Mouse (Mus musculus): ENCODE measurements around the gene Faf1.

Gene Faf1

DNA sequence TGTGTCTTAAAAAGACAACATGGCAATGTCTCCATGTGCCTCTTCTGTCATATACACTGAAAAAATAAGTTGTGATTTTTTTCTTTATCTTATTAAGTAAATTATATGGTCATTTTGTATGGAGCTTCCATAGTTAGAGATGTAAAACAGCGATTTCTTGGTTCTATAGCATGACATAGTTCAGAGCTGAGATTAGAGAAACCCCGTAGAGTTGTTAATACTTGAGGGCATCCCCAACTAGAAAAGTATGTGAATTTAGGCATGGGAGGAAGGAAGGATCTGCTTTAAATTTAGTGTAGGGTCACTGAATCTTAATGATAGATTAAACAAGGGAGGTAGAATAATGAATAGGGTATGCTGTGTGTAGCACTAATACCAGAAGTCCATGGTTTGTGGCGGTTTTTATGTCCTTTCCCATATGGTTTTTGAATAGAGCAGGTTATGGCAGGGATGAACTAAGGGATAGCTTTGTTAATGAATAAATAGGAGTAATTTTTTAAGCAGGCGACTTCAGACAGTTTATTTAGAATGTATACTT is 106.3 kb downstream of the Faf1 start:
- no peak for DNase-seq (ENCODE audit: low spot score in 2 of 2)

DNA sequence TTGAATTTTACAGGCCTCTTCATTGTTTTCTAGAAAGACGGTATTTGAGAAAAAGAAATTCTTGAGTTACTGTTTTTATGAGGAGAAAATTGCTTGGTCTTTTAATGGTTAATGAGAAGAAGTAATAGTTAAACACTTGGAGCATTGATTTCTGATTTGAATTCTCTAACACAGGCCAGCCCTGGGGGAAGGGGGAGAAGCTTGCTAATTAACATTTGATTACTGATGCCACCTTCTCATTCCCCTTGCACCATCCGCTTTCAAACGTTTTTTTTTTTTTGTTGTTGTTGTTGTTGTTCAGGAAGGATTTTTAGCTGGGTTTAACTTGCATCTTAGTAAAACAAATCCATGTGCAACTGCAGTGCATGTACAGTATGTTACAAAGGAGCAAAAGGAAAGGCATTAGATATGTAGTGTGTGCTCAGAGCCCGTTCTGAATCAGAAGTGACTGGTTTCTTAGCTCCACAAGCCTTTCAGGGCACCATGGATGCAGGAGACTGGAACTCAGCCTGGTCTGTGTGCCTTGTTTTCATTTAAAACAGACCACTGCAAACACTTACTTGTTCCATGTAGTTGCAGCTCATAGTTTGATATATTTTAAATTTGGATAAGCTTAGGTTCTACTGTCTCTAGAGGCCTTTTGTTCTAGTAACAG is 113.1 kb downstream of the Faf1 start:
- no peak for DNase-seq (ENCODE audit: low spot score in 2 of 2)

DNA sequence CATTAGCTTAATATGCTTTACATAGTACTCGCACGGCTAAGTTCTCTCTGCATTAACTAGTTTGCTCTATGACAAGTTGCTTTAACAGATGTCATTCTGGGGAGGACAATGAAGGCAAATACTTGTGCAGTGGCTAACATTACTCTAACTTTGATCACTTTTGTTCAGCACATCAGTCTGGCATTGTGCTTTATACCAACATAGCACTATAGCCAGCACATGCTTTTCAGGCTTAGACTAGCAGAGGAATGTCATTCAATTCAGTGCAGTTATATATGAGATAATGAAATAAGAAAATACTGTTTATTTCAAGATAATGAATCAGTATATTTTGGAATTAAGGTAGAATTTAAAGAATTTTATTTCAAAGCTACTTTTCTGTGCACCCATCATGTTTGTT is 115.9 kb downstream of the Faf1 start:
- no peak for DNase-seq (ENCODE audit: low spot score in 2 of 2)

DNA sequence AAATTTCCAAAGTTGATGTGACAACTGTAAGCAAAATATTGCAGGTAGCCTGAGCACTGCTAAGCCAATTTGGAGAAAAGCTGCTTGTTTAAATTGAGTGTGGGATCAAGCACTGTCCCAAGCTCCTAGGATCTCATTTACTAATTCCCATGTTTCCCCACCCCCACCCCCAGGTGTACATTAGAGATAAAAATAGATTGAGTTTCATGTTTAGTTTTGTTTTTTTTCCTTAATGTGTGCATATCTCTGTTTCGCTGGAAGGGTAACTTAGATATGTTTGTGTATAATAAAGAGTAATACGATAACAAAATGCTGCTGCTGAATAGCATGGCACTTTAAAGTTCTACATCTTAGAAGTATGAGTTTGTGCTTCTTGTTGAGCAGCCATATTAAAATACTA is 116.7 kb downstream of the Faf1 start:
- DNase-seq (ENCODE audit: low spot score in 2 of 2) = no peak

DNA sequence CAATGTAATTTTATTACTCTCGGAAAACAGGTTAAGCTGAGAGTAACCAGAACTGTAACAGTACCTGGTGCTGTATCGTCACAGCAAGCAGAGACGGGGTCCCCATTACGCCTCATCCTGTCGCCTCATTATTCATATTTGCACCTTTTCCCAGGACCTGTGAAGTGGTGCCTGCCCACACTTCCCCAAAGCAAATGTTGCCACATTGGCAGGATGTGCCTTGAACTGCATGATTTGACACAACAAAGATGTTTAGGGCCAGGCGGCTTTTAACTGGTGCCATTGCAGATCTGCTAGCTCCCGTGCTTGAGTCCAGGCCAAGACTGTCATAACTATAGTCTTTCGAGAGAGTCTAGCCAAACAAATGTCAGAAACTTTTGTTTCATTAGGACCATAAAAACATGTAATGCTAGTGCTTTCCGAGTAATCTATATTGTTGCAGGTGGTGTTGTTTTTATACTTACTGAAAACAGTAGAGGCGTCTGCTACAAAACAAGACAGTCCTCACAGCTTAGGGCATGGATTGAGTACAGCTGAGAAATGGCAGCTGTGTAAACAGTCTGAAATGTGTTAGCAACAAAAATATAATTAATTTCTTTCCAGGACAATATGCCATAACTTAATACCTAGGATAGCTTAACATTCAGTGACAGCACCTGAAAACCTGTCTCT is 121.3 kb downstream of the Faf1 start:
- DNase-seq (ENCODE audit: low spot score in 2 of 2) = no peak

DNA sequence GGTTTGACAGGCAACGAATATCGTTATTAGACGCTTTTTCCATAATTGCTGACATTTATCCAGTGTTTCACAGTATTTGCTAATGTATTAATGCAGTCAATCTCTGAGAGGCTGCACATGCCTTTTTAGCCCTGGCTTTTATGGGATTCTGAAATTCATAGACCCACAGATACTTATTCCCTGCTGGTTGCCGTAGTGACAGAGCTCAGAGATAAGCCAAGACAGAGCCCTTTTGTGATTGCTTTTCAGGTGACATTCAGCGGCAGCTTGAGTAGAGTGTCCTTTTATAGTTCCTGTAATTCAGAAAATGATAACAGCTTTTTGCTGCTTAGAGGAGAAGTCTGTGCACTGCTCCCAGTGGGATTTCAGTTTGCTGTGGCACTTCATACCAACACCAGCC is 130.0 kb downstream of the Faf1 start:
- no peak for DNase-seq (ENCODE audit: low spot score in 2 of 2)

DNA sequence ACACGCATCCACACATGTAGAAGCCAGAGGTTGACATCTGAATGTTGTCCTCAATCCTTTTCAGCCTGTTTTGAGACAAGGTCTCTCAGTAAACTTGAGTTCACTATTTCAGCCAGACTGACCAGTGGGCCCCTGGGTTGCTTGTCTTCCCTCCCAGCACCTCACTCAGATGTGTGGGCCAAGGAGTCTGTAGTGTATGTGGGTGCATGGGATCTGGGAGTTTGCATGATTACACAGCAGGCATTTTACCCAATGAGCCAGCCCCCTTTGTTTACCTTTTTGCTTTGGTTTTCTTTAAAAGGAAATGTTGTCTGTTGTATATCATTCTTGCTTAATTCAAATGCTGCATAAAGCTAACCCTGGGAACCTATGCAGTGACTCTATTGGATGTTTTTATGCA is 138.8 kb downstream of the Faf1 start:
- DNase-seq (ENCODE audit: low spot score in 2 of 2) = no peak

DNA sequence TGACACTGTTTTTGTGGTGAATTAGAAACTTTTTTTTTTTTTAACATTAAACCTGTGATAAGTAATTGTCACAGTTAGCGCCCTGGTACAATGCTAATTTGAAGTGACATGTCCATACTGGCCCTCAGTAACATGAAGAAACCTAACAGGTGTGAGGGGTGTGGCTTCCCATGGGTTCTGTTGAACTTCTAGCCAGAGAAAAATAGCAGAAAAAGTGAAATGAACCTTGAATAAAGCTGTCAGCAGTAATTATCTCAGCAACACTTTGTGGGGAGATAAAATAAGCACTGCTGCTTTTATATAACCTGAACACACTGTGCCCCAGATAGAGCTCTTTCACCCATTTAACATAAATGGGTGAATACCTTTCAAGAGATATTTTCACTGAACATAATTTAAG is 139.2 kb downstream of the Faf1 start:
- no peak for DNase-seq (ENCODE audit: low spot score in 2 of 2)

DNA sequence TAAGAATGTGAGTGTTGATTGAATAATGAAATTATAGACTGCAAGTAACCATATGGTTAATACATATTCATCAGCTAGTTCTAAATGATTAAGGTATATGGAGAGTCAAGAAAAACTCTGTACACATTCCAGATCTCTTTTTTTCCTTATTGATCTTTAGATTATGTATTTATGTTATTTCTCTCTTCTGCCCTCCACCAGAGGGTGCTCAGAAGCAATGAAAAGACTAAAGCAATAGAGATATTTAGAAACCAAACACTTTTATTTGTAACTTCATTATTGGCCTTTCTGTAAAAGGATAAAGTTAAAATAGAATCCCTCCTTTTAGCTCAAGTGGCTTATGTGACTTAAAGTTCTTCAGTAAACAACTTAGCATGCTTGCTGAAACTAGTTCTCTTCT is 143.1 kb downstream of the Faf1 start:
- DNase-seq (ENCODE audit: low spot score in 2 of 2) = no peak

DNA sequence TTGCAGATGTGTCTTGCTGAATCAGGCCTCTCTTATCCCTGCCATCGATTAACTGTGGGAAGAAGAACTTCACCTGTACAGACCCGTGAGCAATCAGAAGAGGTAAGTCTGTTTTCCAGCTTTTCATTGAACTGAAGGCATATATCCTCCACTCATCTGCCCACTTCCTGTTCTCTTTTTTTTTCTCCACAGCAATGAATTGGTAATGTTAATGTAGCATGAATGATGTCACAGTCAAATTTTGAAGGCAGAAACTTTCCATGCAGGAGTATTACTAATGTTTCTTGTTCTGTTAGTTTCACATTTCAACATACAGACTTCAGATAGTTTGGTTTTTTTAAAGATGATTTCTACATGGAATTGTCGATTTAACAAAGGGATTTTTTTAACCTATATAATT is 153.4 kb downstream of the Faf1 start:
- no peak for DNase-seq (ENCODE audit: low spot score in 2 of 2)

DNA sequence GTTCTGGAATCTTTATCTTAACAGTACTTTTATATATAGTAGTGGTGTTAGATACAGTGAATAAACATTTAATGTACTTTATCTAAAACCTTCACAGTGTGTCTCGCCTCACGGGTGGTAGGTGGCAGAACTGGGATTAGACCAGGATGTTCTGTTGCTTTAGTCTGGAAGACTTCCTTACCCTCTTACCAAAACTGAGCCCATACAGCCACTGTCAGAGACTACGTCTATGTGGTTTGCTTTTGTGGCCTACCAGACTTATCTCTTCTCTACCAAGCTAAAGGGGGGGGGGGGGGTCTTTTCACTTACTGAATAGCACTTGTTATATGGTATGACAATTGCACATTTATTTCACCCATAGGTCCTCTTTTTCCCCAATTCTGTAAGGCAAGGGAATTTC is 181.5 kb downstream of the Faf1 start:
- DNase-seq (ENCODE audit: low spot score in 2 of 2) = no peak

DNA sequence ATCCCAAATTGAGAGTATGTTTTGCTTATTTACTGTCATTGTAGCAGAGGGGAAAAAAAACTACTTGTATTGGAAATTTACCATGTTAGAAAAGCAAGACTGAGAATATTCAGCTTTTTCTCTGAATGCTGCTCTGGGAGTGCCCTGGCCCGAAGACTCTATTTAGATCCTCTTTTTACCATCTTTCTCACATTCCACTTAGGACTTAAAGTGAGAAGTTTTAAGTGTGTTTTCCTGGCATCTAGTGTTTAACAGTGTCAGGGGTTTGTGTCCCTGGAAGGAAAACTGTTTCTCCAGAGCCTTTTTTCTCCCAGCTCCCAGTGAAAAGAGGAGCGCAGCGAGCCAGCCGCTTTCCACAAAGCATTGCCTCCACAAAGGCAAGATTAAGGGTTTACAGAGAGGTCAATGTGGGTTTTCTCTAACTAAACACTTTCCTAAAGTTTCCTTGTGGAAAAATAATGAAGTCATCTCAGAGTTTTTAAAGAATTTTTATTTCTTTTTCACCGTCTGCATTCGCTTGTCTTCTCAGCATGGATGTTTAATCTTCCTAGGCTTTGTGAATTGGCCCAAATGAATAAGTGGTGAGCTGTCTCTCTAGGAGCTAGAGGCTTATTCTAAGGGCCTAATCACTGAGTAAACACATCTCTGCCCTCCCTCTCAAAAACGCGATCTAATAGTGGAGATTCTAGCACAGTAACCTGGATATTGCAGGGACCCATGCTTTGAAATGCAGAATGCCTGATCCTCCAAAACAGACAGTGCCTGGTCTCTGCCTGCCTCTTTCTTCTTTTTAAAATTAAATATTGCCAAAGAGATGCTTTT is 182.4 kb downstream of the Faf1 start:
- DNase-seq (ENCODE audit: low spot score in 2 of 2) = no peak

DNA sequence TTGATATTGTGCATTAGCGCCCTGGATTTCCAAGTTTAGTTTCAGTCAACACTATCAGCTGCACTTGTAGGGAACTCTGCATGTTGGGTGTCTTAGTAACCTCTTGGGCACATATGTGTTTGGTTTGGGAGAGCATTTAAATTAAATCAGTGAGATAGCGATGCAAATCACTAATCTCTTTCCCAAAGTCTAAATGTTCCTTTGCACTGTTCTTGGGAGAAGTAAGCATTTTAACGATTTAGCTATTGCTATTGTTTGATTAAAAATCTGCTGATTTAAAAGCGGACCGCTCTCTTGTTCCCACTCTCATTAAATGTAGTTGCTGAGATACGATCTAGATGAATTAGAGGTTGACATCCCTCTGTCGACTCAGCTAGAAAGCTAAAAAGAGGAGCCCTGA is 183.0 kb downstream of the Faf1 start:
- no peak for DNase-seq (ENCODE audit: low spot score in 2 of 2)

DNA sequence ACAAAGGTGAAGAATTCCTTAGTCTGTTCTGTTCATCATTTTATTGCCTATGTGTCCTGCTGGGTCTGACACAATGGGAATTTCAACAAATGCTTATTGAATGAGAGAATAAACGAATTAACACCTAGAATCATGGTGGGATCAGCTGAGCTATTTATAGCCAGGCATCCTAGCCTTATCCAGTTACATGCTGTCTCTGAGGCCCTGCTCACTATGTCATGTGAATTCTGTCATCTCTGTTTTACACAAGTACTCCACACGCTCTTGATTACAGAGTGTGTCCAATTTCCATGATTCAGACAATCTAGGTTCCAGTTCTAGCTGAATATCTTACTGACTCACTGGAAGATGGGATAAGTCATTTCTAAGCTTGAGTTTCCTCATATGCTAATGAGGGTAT is 183.9 kb downstream of the Faf1 start:
- DNase-seq (ENCODE audit: low spot score in 2 of 2) = no peak

DNA sequence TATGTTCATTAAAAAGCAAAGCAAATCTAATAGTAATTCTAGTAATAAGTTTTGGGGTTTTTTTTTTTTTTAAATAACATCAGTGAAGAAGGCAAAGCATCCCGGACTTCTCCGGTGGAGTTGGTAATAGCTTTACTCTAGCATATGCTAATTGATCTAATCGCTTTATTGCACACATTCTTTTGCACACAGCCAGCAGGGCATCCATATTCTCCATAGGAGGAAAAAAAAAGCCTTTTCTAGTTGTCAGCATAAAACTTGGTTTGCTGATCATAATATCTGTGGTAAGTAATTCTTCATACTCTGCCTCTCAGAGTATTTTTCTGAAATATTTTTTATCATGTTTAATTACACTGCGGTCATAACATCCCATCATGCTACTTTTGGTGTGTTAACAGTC is 185.9 kb downstream of the Faf1 start:
- no peak for DNase-seq (ENCODE audit: low spot score in 2 of 2)

DNA sequence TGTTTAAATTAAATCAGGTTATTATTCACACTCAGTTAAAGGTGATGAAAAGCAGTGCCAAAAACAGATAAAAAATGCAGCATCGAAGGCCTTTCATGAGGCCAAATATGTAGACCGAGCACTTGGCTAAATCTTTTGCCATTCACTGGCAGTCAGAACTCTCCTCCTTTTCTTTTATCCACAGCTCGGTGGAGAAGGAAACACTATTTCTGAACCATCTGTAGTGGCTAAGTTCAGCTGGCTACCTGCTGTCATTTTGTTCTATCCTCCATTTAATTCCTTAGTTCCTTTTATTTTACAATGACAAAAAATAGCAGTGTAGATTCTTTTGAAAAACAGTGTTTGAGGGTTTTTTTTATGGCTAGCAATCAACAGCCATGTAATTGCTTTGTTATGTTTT is 186.6 kb downstream of the Faf1 start:
- DNase-seq (ENCODE audit: low spot score in 2 of 2) = no peak

DNA sequence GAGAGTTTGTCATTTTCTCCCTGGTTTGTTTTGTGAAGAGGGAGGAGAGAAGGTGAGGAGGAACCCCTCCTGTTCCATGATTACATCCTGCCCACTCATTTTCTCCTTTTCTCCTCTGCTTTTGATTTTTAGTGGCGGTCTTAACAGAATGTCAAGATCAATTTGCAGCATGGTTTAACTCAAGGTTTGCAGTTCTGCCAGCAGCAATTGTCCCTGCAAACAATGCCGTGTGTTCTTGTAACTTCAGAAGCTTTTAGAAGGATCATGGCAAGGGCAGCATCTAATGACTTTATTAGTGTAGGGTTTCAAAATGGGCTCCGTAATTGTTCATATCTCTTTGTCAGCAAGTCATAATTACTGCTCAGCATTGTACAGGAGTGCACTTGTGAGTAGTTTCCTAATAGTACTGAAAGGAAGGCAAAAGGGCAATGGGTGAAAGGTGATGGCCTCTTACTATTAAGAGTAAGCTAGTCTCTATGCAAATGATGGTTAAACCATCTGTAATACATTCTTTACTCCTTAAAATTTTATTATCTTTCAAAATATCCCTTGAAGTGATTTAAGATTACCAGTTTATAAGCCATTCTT is 192.6 kb downstream of the Faf1 start:
- DNase-seq (ENCODE audit: low spot score in 2 of 2) = no peak

DNA sequence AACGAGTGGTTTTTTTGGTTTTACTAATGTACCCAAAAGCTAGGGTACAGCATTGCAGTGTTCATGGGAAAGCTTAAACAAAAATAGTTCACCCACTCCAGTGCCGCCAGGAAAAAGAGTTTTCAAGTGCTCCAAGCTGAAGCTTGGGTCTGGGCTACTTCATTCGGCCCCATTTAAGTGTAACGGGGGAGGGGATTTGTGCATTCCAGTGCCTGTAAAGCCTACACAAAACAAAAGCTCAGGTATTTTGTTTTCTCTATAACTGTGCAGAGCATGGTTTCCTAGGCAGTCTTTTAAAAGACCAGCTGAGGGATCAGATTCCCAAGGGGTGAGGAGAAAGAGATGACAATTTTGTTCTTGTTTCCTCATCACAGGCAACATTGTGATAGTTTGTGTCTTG is 207.9 kb downstream of the Faf1 start:
- no peak for DNase-seq (ENCODE audit: low spot score in 2 of 2)

DNA sequence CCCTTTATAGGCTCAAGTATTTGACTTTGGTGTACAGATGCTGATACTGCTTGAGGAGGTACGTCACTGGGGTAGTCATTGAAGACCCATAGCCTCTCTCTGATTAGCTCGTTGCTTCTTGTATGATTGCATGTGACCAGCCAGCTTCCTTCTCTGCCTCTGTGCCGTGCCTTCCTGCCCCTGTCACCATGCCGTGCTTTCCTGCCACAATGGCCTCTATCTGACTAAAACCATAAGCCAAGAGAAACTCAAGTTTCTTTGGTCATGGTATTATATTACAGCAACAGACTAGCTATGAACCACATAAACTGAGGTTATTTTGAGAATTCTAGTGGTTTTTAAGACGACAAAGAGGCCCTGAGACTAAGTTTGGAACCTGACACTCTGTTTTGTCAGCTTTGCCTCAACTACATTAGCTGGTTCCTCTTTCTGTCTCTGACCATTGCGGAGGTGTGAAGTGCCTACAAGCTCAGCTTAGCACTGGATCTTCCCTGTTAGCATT is 211.5 kb downstream of the Faf1 start:
- DNase-seq (ENCODE audit: low spot score in 2 of 2) = no peak

DNA sequence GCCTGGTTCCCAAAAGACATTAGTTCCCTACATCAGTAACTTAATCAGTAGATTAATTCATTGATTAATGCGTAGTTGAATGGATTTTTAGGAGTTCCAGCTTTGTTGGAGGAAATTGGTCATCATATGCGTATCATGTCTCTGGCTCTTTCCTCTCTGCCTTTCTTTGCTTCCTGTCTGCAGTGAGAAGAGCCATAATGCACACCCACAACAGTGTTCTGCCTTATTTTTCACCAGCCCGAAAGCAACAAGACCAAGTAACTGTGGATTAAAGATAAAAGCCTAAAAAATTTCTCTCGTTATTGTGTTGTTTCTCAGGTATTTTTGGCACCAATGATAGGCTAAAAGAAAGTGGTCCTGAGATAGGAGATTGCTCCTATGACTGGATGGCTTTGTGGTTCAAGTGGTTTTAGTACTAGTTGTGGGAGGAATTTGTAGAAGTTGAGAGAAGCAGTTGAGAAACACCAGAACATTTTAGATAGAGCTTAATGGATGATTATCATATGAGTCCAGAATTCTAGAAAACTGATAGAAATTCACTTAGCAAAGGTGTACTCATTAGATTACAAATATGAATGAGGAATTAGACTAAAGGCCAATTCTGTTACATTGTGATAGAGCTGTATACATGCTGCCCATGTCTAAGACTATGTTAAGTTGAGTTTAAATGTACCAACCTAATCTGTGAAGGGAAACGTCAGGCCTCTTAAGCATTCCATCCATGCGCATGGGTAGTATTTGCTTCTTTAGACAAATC is 221.6 kb downstream of the Faf1 start:
- DNase-seq (ENCODE audit: low spot score in 2 of 2) = no peak

DNA sequence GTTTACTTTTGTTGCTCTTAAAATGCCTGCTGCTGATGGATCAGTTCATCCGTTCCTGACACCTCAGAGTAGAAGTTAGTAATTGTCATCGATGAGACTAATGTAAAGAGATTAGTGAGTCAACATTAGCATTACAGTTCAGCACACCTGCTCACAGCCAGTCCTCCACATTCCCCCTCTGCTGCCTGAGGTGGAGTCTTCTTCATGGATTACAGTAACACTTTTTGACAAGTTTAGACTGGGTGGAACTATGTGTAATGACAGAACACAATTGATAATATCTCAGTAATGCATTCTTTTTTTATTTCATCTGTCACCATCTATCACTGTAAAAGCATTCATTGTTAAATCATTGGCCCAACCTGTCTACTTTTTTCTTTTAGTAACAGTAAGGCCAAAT is 224.7 kb downstream of the Faf1 start:
- no peak for DNase-seq (ENCODE audit: low spot score in 2 of 2)

DNA sequence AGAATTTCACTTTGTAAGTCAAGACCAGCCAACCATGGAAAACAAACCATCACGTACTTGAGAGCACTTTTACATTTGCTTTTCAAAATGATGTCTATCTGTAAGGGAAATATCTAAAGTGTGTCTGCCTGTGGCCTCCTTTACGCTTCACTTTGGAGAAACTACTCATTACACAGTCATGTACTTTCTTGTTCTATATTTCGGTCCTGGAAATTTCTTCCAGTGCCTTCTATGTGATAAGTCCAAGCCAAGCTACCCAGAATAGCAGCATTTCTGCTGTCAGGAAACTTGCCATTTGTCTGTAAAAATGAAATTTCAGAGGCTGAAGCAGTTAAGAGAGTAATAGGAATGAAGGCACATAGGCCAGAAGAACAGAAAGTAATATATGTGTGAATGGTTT is 228.1 kb downstream of the Faf1 start:
- no peak for DNase-seq (ENCODE audit: low spot score in 2 of 2)
